Mouse (Mus musculus) kidney, postnatal 4 days (tissue): Measurements from ENCODE around the gene Galnt14.

Source experiments
- DNase-seq, 2 experiments: peaks; one replicate each; pipeline ENCODE4 v3.0.0; 2021; ENCODE audit warnings: mixed read lengths in 2 of 2

Gene Galnt14

DNA sequence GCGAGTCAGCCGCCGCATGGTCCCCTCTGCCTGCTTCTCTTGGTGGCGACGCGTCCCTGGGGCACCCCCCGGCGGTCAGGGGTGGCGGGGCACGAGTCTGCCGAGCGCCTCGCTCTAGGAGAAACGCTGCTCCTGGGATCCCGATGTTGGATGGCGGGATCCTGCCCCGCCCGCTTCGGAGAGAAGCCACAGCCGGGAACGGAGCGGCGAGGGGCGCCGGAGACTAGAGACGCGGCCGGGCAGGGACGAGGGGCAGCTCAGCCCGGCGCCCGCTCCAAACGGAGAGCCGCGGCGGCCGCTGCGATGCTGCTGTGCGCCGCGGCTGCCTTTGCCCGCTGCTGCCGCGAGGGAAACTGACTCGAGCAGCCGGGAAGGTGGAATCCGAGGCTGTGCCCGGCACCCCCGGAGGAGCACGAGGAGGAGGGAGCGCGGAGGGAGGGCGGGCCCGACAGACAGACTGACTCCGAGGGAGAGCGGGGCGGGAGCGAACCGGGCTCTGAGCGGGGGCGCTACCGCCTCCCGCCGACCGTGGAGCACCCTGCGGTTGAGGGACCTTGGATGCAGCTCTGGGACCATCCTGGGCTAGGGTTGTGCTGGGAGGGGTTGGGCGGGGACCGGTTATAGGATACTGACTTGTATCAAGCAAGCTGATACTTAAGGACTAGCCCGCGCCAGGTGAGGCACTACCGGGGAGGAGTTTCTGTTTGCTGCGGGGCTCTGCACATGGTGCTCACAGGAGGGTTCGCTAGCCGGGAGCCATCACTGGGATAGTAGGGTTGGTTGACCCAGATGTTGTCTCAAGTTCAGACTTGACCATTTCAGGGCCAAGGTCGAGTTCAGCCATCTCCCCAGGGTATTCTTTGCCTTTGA lies at the start of gene Galnt14:
TSS of gene Galnt14 (minus strand) at position 412 of the 870 bp plus-strand sequence.
- peak; percentile 82 to 89 for DNase-seq

DNA sequence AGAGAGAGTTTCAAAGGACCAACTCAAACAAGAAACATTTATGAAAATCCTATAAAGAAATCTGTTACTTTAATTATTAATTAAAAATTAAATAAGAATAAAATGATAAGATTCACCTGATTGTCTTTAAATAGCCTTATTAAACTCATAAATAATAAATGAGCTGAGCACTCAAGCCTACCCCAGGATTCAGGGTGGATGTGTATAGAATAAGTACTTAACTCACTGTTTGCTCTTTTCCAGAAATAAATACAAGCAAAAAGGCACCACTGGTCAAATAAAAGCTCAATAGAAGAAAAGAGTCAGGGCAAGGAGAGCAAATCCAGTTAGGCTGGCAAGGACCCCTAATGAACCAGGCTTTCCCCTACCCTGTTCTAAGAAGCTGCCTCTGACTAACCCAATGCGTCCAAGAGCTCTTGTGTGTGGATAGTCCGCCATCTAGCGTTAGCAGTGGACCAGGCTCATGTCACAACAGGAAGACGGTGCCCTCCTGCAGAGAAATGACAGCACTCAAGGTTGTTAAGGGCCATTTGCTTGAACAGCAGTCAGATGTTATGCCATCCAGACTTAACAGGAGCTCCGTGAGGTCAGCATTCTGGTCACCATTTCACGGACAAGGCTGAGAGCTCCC lies 33.5 kb upstream of the Galnt14 start:
- DNase-seq, result peak; percentile 84 to 88

- peak; percentile 31 to 32 for DNase-seq
Measured at GRCm38 (mm10) chr17:73723885-73724682, 13.8 kb upstream of the Galnt14 start.

DNA sequence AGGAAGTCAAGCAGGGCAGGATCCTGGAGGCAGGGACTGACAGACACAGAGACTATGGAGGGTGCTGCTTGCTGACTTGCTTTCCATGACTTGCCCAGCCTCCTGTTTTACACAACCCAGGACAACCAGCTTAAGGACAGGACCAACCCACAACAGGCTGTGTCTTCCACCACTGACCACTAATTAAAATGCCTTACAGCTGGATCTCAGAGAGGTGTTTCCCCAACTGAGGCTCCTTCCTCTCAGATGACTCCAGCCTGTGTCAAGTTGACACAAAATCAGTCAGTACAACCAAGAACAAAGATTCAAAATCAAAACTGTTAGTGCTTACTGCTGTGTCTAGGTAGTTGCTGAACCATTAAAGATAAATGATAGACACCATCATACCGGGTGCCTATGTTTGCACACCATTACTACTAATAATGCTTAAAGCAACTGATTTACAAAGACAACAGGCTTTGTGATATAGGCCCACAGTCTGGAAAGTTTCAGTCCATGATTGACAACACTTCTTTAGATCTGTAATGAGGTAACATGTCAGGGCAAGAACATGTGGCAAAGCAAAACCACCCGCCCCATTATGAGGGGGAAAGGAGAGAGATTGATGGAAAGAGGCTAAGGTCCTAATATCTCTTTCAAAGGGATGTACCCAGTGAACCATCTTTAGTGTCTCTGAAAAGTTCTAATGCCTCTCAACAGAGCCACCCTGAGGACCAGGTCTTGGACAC lies 8.9 kb upstream of the Galnt14 start:
- no peak for DNase-seq

- DNase-seq, result no peak
Measured at GRCm38 (mm10) chr17:73716684-73717083, 6.4 kb upstream of the Galnt14 start.

GRCm38 (mm10) chr17:73714440-73715221 lies 4.4 kb upstream of the Galnt14 start:
- no peak for DNase-seq

GRCm38 (mm10) chr17:73713347-73713746 lies 3.1 kb upstream of the Galnt14 start:
- no peak for DNase-seq

GRCm38 (mm10) chr17:73711919-73712318 lies 1.7 kb upstream of the Galnt14 start:
- DNase-seq, result no peak

- peak; percentile 59 to 76 for DNase-seq
Measured at GRCm38 (mm10) chr17:73709131-73710041, 867 bp downstream of the Galnt14 start.

- DNase-seq, result peak in 1 of 2 experiments; percentile 16
Measured at GRCm38 (mm10) chr17:73708451-73708850, 1.8 kb downstream of the Galnt14 start.

DNA sequence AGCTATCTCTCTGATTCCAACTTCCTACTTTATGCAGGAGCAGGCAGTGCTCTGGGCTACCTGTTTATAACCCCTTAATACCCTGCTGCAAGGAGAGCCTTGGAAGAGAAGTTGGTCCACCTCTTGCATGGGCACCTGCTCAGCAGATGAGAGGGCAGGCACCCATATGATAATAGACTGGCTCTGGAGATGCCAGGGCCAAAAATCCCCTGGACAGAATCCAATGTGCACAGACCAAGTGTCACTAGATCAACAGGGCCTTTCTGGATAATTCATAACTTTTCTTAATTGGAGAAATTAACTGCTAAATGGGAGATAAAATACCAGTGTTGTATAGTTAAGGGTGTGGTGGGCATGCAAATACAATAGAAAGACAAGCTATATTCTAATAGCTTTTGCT lies 6.7 kb downstream of the Galnt14 start:
- no peak for DNase-seq

DNA sequence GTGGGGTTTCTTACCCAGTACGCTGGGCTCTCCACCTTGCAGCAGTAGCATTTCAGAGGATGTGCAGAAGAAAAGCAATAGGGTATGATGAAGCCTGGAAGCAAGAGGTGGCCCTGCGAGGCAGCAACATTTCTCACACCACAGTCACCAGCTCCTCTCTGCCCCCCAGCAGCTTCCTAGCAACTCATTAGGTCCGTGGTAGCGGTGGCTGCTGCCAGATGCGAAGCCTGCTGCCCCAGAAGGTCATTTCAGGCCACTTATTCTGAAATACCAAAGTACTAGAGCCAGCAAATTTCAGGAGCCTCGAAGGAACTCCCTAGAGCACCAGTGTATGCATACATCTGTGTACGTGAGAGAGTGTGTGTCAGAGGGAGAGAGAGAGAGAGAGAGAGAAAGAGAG lies 9.2 kb downstream of the Galnt14 start:
- DNase-seq, result peak in 1 of 2 experiments; percentile 32

- no peak for DNase-seq
Measured at GRCm38 (mm10) chr17:73699881-73700280, 10.4 kb downstream of the Galnt14 start.

- peak in 1 of 2 experiments; percentile 9 for DNase-seq
Measured at GRCm38 (mm10) chr17:73694206-73694952, 15.9 kb downstream of the Galnt14 start.

GRCm38 (mm10) chr17:73688261-73688660 lies 22.0 kb downstream of the Galnt14 start:
- DNase-seq, result no peak

- DNase-seq, result no peak
Measured at GRCm38 (mm10) chr17:73686292-73686691, 24.0 kb downstream of the Galnt14 start.

DNA sequence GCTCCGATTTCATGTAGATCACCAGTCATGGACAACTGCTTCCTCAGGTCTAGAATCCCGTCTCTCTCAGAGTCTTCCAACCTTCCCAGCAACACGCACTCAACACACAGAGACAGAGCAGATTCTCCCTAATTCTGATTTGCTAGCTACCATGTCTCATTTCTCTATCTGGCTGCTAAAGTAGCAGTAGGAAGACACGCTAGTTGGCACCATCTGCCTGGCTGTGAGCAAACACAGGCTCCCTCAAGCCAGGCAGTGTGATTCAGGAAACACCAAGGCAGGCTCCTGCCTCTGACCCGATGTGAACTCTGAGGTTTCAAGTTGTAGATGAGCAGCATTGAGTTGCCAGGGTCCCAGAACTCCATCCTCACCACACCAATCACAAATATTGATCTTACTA lies 25.5 kb downstream of the Galnt14 start:
- no peak for DNase-seq

- no peak for DNase-seq
Measured at GRCm38 (mm10) chr17:73671921-73672320, 38.3 kb downstream of the Galnt14 start.

DNA sequence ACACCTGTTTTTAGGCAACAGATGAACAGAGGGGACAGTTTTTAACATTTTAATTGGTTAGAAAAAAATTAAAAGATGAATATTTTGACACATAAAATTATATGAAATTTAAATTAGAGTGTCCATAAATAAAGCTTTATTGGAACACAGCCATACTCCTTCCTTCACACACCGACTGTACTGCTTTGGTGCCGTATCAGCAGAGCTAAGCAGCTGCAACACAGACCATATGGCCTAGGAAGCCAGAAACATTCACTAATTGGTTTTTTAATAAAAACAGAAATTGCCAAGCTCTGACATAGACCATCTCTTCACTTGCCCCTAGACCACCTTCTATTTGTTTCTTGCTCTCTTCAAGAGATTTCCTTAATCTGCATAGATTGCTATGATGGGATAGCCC lies 40.2 kb downstream of the Galnt14 start:
- no peak for DNase-seq

GRCm38 (mm10) chr17:73668996-73669395 lies 41.3 kb downstream of the Galnt14 start:
- DNase-seq, result no peak
